Mouse (Mus musculus) C2C12 (cell line): ENCODE measurements around the gene Ccdc57. TPM values are rescaled to one million over a fixed set of nuclear protein-coding genes. Genes with fewer than 3 reads are reported as not detected.

ENCODE experiments used
- H3K27me3 ChIP-seq: one replicate; pipeline ENCODE4 v1.6.1; 2011; ENCODE audit not compliant: control insufficient read depth, insufficient read depth, insufficient read length
- H3K36me3 ChIP-seq: one replicate; pipeline ENCODE4 v1.6.1; 2011; ENCODE audit not compliant: control insufficient read depth, insufficient read depth
- H3K4me3 ChIP-seq: one replicate; pipeline ENCODE4 v1.5.1; 2011; ENCODE audit warnings: mild to moderate bottlenecking, control low read depth; ENCODE audit not compliant: poor library complexity, insufficient read depth, severe bottlenecking
- H3K79me2 ChIP-seq: one replicate; pipeline ENCODE4 v1.6.1; 2011; ENCODE audit not compliant: control insufficient read depth, insufficient read depth
- H3K79me3 ChIP-seq: one replicate; pipeline ENCODE4 v1.6.1; 2011; ENCODE audit warnings: low read depth, control low read depth
- H3ac ChIP-seq: one replicate; pipeline ENCODE3; 2011; ENCODE audit warnings: low read depth; ENCODE audit not compliant: control insufficient read depth, insufficient read length
- CEBPB ChIP-seq: IDR thresholded peaks from one replicate; pipeline ENCODE4 v1.6.1; 2011; ENCODE audit warnings: low read depth, mild to moderate bottlenecking, control low read depth, moderate library complexity
- CTCF ChIP-seq: IDR thresholded peaks from one replicate; pipeline ENCODE4 v1.5.1; 2011; ENCODE audit not compliant: control insufficient read depth, insufficient read depth, insufficient read length
- FOSL1 ChIP-seq: IDR thresholded peaks from one replicate; pipeline ENCODE4 v1.8.0; 2011; ENCODE audit warnings: mild to moderate bottlenecking, low read length; ENCODE audit not compliant: poor library complexity, insufficient read depth, severe bottlenecking
- MAX ChIP-seq: IDR thresholded peaks from one replicate; pipeline ENCODE4 v1.6.1; 2011; ENCODE audit warnings: mild to moderate bottlenecking, control low read depth
- MYOD1 ChIP-seq: IDR thresholded peaks from one replicate; pipeline ENCODE4 v1.6.1; 2011; ENCODE audit warnings: low read depth; ENCODE audit not compliant: control insufficient read depth, insufficient read length
- MYOG ChIP-seq: IDR thresholded peaks from one replicate; pipeline ENCODE4 v1.6.1; 2011; ENCODE audit not compliant: control insufficient read depth, insufficient read length; ENCODE audit errors: extremely low read depth
- USF1 ChIP-seq: IDR thresholded peaks from one replicate; pipeline ENCODE4 v1.6.1; 2011; ENCODE audit warnings: low read depth, mild to moderate bottlenecking, control low read depth, moderate library complexity
- polyA plus RNA-seq: library from polyadenylated mRNA; unstranded; fragments of >200 nt; fragmentation: generic; extraction: Trizol; gene quantifications from one replicate; pipeline ENCODE4 v1.2.1, GENCODE M21; 2012; ENCODE audit warnings: missing spikeins

Gene Ccdc57
- polyA plus RNA-seq, 1 experiment, result 1.1 TPM

DNA sequence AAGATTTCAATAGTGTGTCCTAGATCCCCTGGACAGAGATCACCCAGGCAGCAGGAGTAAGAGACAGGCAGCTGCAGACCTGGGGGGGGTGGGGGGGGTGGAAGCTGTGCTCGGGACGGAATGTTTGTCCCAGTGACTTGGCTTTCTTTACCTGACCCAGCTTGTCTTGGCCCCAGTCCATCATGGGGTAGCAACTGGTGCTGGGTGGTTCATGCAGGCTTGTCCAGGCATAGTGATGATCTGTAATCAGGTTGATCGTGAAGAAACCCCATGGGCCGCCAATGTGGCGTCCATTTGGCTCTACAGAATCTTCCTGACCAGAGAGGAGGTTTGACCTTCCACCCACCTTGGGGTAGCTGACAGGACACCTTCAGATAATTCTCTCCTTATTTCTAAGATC is 13.3 kb upstream of the Ccdc57 start:
- H3K36me3 ChIP-seq, result no peaks in the 10 kb centered on the region
- H3ac ChIP-seq, result no peak overlapping the region
- H3K79me2 ChIP-seq, result no peaks in the 10 kb centered on the region
- H3K4me3 ChIP-seq, result no peak overlapping the region
- TF ChIP-seq CTCF (no peak), MAX (no peak), CEBPB (no peak), USF1 (no peak), MYOG (no peak), MYOD1 (no peak), FOSL1 (no peak)
- H3K27me3 ChIP-seq, result peaks cover 8% of the 10 kb centered on the region
- no peaks in the 10 kb centered on the region for H3K79me3 ChIP-seq

DNA sequence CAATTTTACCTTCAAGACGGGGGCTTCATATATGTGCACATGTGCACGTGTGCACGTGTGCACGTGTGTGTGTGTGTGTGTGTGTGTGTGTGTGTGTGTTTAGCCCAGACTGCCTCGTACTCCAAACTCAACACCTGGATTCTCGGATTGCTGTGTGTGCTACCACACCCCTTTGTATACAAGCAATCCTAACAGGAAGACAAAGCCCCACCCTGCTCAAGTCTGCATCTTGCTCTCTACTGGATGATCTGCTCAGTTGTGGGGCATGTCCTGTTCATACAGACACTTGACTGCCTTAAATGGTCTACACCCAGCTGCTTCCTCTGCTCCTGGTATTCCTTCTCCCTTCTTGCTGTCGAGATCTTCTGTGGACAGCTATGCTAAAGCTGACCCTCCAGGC is 12.6 kb upstream of the Ccdc57 start:
- Histone ChIP-seq H3K79me2 (no peaks in the 10 kb centered on the region), H3K27me3 (peaks cover 8% of the 10 kb centered on the region), H3K4me3 (no peak overlapping the region), H3ac (no peak overlapping the region), H3K79me3 (no peaks in the 10 kb centered on the region), H3K36me3 (no peaks in the 10 kb centered on the region)
- TF ChIP-seq MYOD1, result no peak
- no peak for TF ChIP-seq MAX
- no peak for TF ChIP-seq USF1
- no peak for TF ChIP-seq FOSL1
- TF ChIP-seq CEBPB, result no peak
- no peak for TF ChIP-seq CTCF
- no peak for TF ChIP-seq MYOG

DNA sequence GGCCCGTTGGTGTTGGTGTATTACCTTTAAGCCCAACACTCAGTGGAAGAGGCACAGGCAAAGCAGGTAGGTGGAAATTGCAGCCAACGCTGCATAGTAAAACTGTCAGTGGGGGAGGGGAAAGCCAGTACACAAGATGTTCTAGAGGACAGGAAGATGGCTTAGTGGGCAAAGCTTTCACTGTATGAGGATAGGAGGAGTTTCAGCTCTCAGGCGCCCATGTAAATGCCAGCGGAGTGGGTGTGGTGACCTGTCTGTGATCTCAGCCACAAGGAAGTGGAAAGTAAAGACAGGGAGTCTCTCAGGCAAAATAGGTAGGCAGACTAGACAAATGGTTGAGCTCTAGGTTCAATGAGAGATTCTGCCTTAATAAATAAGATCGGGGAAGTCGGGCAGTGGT is 8.3 kb upstream of the Ccdc57 start:
- TF ChIP-seq USF1 (no peak), CEBPB (no peak), FOSL1 (no peak), MYOD1 (no peak), MYOG (no peak), MAX (no peak), CTCF (no peak)
- peaks cover 8% of the 10 kb centered on the region for H3K27me3 ChIP-seq
- H3ac ChIP-seq, result no peak overlapping the region
- no peaks in the 10 kb centered on the region for H3K79me3 ChIP-seq
- H3K79me2 ChIP-seq, result no peaks in the 10 kb centered on the region
- H3K36me3 ChIP-seq, result no peaks in the 10 kb centered on the region
- no peak overlapping the region for H3K4me3 ChIP-seq

DNA sequence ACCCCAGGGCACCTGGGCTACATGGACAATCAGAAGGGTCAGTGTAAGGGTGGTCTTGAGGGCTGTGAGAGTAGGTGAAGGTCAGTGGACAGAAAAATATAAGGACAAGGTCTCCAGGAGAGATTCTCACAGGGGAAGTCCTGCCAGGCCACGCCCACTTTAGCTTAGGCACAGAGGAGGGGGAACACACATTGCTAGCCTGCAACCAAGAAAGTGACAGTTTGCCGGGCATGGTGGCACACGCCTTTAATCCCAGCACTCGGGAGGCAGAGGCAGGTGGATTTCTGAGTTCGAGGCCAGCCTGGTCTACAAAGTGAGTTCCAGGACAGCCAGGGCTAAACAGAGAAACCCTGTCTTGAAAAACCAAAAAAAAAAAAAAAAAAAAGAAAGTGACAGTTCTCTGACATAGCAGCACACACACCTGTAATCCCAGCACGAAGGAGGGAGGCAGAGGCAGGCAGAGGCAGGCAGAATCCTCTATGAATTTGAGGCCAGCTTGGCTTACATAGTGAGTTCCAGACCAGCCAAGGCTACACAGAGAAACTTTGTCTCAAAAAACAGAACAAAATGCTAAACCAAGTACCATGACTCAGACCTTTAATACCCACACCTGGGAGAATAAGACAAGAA is 7.2 kb upstream of the Ccdc57 start:
- TF ChIP-seq FOSL1, result no peak
- TF ChIP-seq MAX, result no peak
- TF ChIP-seq USF1, result no peak
- no peak for TF ChIP-seq CEBPB
- TF ChIP-seq MYOD1, result no peak
- TF ChIP-seq MYOG, result no peak
- no peak for TF ChIP-seq CTCF
- Histone ChIP-seq H3K79me3 (no peaks in the 10 kb centered on the region), H3ac (no peak overlapping the region), H3K4me3 (no peak overlapping the region), H3K79me2 (no peaks in the 10 kb centered on the region), H3K27me3 (peaks cover 4% of the 10 kb centered on the region), H3K36me3 (no peaks in the 10 kb centered on the region)

DNA sequence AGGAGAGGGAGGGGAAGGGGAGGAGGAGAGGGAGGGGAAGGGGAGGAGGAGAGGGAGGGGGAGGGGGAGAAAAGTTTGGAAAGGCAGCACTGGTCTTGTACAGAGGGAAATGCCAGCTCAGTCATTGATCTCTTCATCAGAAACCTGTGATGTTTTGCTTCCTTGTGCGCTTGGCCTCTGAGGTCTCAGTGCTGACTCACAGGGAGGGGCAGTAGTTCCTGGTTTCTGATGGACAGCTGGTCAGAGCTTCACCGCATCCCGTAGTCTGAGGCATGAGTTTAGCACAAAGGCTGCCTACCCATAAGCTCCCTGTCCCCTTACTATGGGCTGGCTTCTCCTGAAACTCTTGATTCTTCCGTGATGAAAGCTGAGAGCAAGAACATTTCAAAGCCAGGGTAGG is 6.1 kb upstream of the Ccdc57 start:
- Histone ChIP-seq H3K79me3 (no peaks in the 10 kb centered on the region), H3K27me3 (peaks cover 4% of the 10 kb centered on the region), H3K4me3 (no peak overlapping the region), H3K79me2 (no peaks in the 10 kb centered on the region), H3ac (no peak overlapping the region), H3K36me3 (no peaks in the 10 kb centered on the region)
- TF ChIP-seq MAX (no peak), MYOD1 (peak; percentile 29)

DNA sequence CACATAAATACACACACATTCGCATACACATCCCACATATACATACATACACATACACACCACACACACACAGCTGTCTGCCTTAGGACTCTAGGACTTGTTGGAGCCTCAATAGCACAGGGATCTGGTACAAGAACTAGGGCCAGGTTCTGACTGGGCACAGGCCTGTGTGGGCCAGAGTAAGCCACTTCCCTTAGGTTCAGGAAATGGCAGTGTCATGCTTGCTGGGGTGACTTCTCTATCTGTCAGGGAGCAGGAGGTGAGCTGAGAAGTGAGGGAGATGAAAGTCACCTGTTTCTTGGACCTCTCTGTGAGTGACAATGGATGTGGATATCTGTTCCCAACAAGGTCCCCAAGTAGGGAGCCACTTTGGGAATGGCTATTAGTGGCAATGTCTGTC is 5.3 kb upstream of the Ccdc57 start:
- no peaks in the 10 kb centered on the region for H3K79me3 ChIP-seq
- no peak for TF ChIP-seq CEBPB
- TF ChIP-seq MYOD1, result no peak
- no peak for TF ChIP-seq FOSL1
- no peak overlapping the region for H3K4me3 ChIP-seq
- H3K27me3 ChIP-seq, result no peaks in the 10 kb centered on the region
- H3K79me2 ChIP-seq, result no peaks in the 10 kb centered on the region
- no peak overlapping the region for H3ac ChIP-seq
- H3K36me3 ChIP-seq, result no peaks in the 10 kb centered on the region
